26 mouse cellular contexts compared by ENCODE assay signal in genomic region chr4:128391484-128391883, GRCm38 (mm10).
DNase-seq lines count a peak whose midpoint lies in the region; ATAC-seq and TF ChIP-seq lines count a peak whose summit lies in the region.
"Had no signal": no experiment of that assay in that cellular context is flagged by ENCODE, and none has a peak within 500 bp of the region (broad histone marks: within the 10 kb centered on the region; RNA-seq: fewer than 3 reads in every experiment).

No protein-coding gene starts in this region.

- no peak overlapping the region for H3K4me3 ChIP-seq in left cerebral cortex, adult 2 months
- no peak overlapping the region for H3K4me3 ChIP-seq in midbrain, embryonic 11.5 days (ENCODE audit: low read depth, low read length)
- H3K4me3 ChIP-seq in midbrain, embryonic 13.5 days (replicated peaks) = no peak overlapping the region
- no peak overlapping the region for H3K4me3 ChIP-seq in embryonic facial prominence, embryonic 10.5 days
- H3K4me3 ChIP-seq: embryonic facial prominence, embryonic 13.5 days; embryonic facial prominence, embryonic 15.5 days; erythroblast, embryonic 14.5 days; forebrain, embryonic 10.5 days; forebrain, embryonic 12.5 days had no signal

- WGBS in midbrain, embryonic 11.5 days = 89% methylated on average over 5 of the region's 5 CpGs
- WGBS in midbrain, embryonic 13.5 days = 90% methylated on average over 5 of the region's 5 CpGs
- WGBS in embryonic facial prominence, embryonic 10.5 days = 89% methylated on average over 5 of the region's 5 CpGs

- peak; percentile 55; the same call in 1 of the 2 replicates for ATAC-seq in frontal cortex, adult (ENCODE audit: low TSS enrichment)
- no peak for ATAC-seq in midbrain, embryonic 11.5 days (ENCODE audit: low FRiP score)
- no peak for ATAC-seq in midbrain, embryonic 13.5 days
- ATAC-seq: activated CD4-positive, CD25-positive, alpha-beta regulatory T cell, adult 4 months; CD4-positive, CD25-positive, alpha-beta regulatory T cell, adult 4 months; forebrain, embryonic 14.5 days; Patski had no signal

- H3K9me3 ChIP-seq in midbrain, embryonic 11.5 days (ENCODE audit: control insufficient read depth, low read length) = no peaks in the 10 kb centered on the region
- H3K9me3 ChIP-seq in midbrain, embryonic 13.5 days = no peaks in the 10 kb centered on the region
- H3K9me3 ChIP-seq in embryonic facial prominence, embryonic 10.5 days = no peaks in the 10 kb centered on the region
- H3K9me3 ChIP-seq: embryonic facial prominence, embryonic 13.5 days; embryonic facial prominence, embryonic 15.5 days; forebrain, embryonic 10.5 days; forebrain, embryonic 12.5 days had no signal

- TF ChIP-seq CTCF in left cerebral cortex, adult 2 months (IDR thresholded peaks at IDR 0.05) = no peak

- no peak overlapping the region for H3K9ac ChIP-seq in midbrain, embryonic 11.5 days (ENCODE audit: low read length)
- no peak overlapping the region for H3K9ac ChIP-seq in midbrain, embryonic 13.5 days (replicated peaks)
- H3K9ac ChIP-seq: embryonic facial prominence, embryonic 13.5 days; embryonic facial prominence, embryonic 15.5 days; forebrain, embryonic 12.5 days had no signal

- intact Hi-C loops in left cerebral cortex, adult 2 months (cut with DNase I) = no loop called here
- intact Hi-C loops in left cerebral cortex, postnatal 36 days (cut with DNase I) = no loop called here

- H3K36me3 ChIP-seq in midbrain, embryonic 11.5 days (ENCODE audit: control insufficient read depth, insufficient read depth, low read length) = no peaks in the 10 kb centered on the region; the same call in 1 of the 2 replicates
- H3K36me3 ChIP-seq in midbrain, embryonic 13.5 days = peaks cover 34% of the 10 kb centered on the region
- H3K36me3 ChIP-seq in embryonic facial prominence, embryonic 10.5 days (replicated peaks) = no peaks in the 10 kb centered on the region
- H3K36me3 ChIP-seq: embryonic facial prominence, embryonic 13.5 days; embryonic facial prominence, embryonic 15.5 days; forebrain, embryonic 10.5 days; forebrain, embryonic 12.5 days; G1E had no signal

- peak overlapping the region; percentile 44; the same call in 1 of the 2 replicates for H3K27ac ChIP-seq in left cerebral cortex, adult 2 months
- no peak overlapping the region for H3K27ac ChIP-seq in midbrain, embryonic 11.5 days (ENCODE audit: low read depth, low read length)
- no peak overlapping the region for H3K27ac ChIP-seq in midbrain, embryonic 13.5 days
- H3K27ac ChIP-seq in embryonic facial prominence, embryonic 10.5 days (replicated peaks) = 0 out of 2 replicates have a peak overlapping the region, but pooled peaks have one; percentile 10
- H3K27ac ChIP-seq: embryonic facial prominence, embryonic 13.5 days; embryonic facial prominence, embryonic 15.5 days; forebrain, embryonic 12.5 days had no signal

- DNase-seq in frontal cortex, postnatal 25 days (ENCODE audit: low spot score in 2 of 2) = no peak
- DNase-seq in left cerebral cortex, adult 2 months (ENCODE audit: extremely low spot score in 1 of 2, low spot score in 2 of 2) = no peak
- no peak for DNase-seq in left cerebral cortex, postnatal 36 days (ENCODE audit: low spot score in 2 of 2)
- peak; percentile 81 for DNase-seq in midbrain, embryonic 11.5 days (ENCODE audit: low spot score, missing footprints)
- no peak for DNase-seq in embryonic facial prominence, embryonic 10.5 days (ENCODE audit: low spot score)
- DNase-seq: adrenal gland, adult 8-10 months; adrenal gland, postnatal 14 days; adrenal gland, postnatal 36 days; B cell, adult 2 months; cerebellum, adult 11-12 months; cerebellum, adult 2 months; cerebellum, adult 9-10 months; cerebellum, postnatal 10 days; cerebellum, postnatal 25 days had no signal

- H3K27me3 ChIP-seq in midbrain, embryonic 11.5 days (ENCODE audit: control insufficient read depth, insufficient read depth, low read length) = no peaks in the 10 kb centered on the region
- H3K27me3 ChIP-seq in midbrain, embryonic 13.5 days = 0 out of 2 replicates have a peak, but pooled peaks cover 2% of the 10 kb centered on the region
- H3K27me3 ChIP-seq in embryonic facial prominence, embryonic 10.5 days (replicated peaks; ENCODE audit: low read depth, poor library complexity, severe bottlenecking) = no peaks in the 10 kb centered on the region; the same call in 1 of the 2 replicates
- H3K27me3 ChIP-seq: forebrain, embryonic 12.5 days; Patski had no signal

- no peak overlapping the region for H3K4me2 ChIP-seq in midbrain, embryonic 11.5 days
- H3K4me2 ChIP-seq in midbrain, embryonic 13.5 days (replicated peaks) = no peak overlapping the region
- H3K4me2 ChIP-seq: embryonic facial prominence, embryonic 13.5 days; embryonic facial prominence, embryonic 15.5 days; forebrain, embryonic 12.5 days had no signal

- peaks cover 11% of the 10 kb centered on the region for H3K4me1 ChIP-seq in midbrain, embryonic 11.5 days (ENCODE audit: control insufficient read depth, insufficient read depth, low read length)
- peaks cover 10% of the 10 kb centered on the region for H3K4me1 ChIP-seq in midbrain, embryonic 13.5 days (replicated peaks)
- H3K4me1 ChIP-seq in embryonic facial prominence, embryonic 10.5 days = peaks cover 11% of the 10 kb centered on the region
- H3K4me1 ChIP-seq: embryonic facial prominence, embryonic 15.5 days had no signal

Comparison
In these comparisons a context has a peak if more than half of its experiments do, and no peak if none do; other contexts are left out.
1. H3K27ac ChIP-seq: peak in left cerebral cortex, adult 2 months (single experiment) and embryonic facial prominence, embryonic 10.5 days (single experiment); none in midbrain, embryonic 11.5 days (single experiment) and midbrain, embryonic 13.5 days (single experiment).